Mouse (Mus musculus) intestine, postnatal 0 days (tissue): ENCODE measurements around the gene Spink4. TPM values are rescaled to one million over a fixed set of nuclear protein-coding genes. Genes with fewer than 3 reads are reported as not detected.
A peak's percentile ranks its signal among the peaks of the same experiment; 100 is the strongest.

Experiments
- ATAC-seq: fragments of 200-750 bp; cut with Nextera tagmentation; 2 replicates; pipeline ENCODE4 v1.8.0; 2017; ENCODE audit warnings: mild to moderate bottlenecking, moderate TSS enrichment, moderate library complexity
- H3K27ac ChIP-seq: fragments of 300-500 bp; sonication (generic); 2 replicates; pipeline ENCODE4 v1.5.1; 2014; ENCODE audit warnings: mild to moderate bottlenecking, low read depth, low read length, moderate library complexity
- H3K27me3 ChIP-seq: fragments of 300-500 bp; sonication (generic); replicated peaks from 2 replicates; pipeline ENCODE4 v1.6.1; 2014; ENCODE audit warnings: low read length, mixed read lengths; ENCODE audit not compliant: control insufficient read depth, insufficient read depth
- H3K36me3 ChIP-seq: fragments of 300-500 bp; sonication (generic); 2 replicates; pipeline ENCODE4 v1.6.1; 2014; ENCODE audit warnings: mild to moderate bottlenecking, moderate library complexity; ENCODE audit not compliant: control insufficient read depth, insufficient read depth
- H3K4me1 ChIP-seq: fragments of 300-500 bp; sonication (generic); replicated peaks from 2 replicates; pipeline ENCODE4 v1.6.1; 2014; ENCODE audit warnings: antibody characterized with exemption, low read length, mixed read lengths; ENCODE audit not compliant: control insufficient read depth, insufficient read depth
- H3K4me2 ChIP-seq: fragments of 300-500 bp; sonication (generic); replicated peaks from 2 replicates; pipeline ENCODE4 v1.6.1; 2014; ENCODE audit warnings: low read depth, mild to moderate bottlenecking, moderate library complexity
- H3K4me3 ChIP-seq: fragments of 300-500 bp; sonication (generic); 2 replicates; pipeline ENCODE4 v1.5.1; 2014; ENCODE audit warnings: low read depth, low read length
- H3K9ac ChIP-seq: fragments of 300-500 bp; sonication (generic); 2 replicates; pipeline ENCODE4 v1.6.1; 2014; ENCODE audit warnings: mild to moderate bottlenecking, low read depth, low read length
- H3K9me3 ChIP-seq: fragments of 300-500 bp; sonication (generic); 2 replicates; pipeline ENCODE4 v1.6.1; 2016; ENCODE audit warnings: mixed run types; ENCODE audit not compliant: control insufficient read depth
- CTCF ChIP-seq: sonication (generic); IDR thresholded peaks from 2 replicates; pipeline ENCODE4 v1.5.1; 2016; ENCODE audit warnings: low read depth, mild to moderate bottlenecking, control low read depth, antibody characterized with exemption, moderate library complexity
- WGBS: fragments of 180-500 bp; shearing (Covaris S2); extraction: QIAGEN DNeasy Blood & Tissue Kit; methylation state at CpG from one replicate; pipeline ENCODE4 v1.1.7; 2014; 5-methylcytosine and 5-hydroxymethylcytosine counted together
- polyA plus RNA-seq: library from polyadenylated mRNA; unstranded; fragments of >200 nt; fragmentation: Nextera tagmentation; extraction: Ambion mirVana; gene quantifications from 2 replicates; pipeline ENCODE4 v1.2.1, GENCODE M21; 2015

Gene Spink4
- polyA plus RNA-seq, 1 experiment from 2014 or later: 610 TPM

DNA sequence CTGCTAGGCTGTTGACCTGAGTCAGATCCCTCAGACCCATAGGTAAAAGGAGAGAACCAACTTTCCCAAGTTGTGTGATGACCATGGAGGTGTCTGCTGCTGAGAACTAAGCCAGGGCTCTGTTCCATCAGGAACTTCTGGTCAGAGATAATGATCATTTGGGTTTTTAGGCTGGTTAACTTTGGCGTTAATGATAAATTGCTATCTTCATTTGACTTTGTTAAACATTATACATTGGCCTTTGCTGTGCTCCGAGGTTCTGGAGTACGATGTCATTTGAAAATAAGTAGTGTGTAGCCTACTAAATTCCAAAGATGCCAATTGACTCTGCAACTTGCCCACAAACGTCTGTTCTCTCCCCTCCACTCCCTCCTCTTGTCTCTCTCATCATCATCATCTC lies 49.3 kb downstream of the Spink4 start:
- H3K9me3 ChIP-seq: no peaks in the 10 kb centered on the region
- ATAC-seq: no peak
- H3K27me3 ChIP-seq: no peaks in the 10 kb centered on the region
- H3K27ac ChIP-seq: peak overlapping the region; percentile 98; the same call in 1 of the 2 replicates
- no peak overlapping the region for H3K4me3 ChIP-seq
- H3K4me1 ChIP-seq: 0 out of 2 replicates have a peak, but pooled peaks cover 6% of the 10 kb centered on the region
- no peak overlapping the region for H3K4me2 ChIP-seq
- 35% methylated on average over 4 of the region's 4 CpGs for WGBS
- no peak for TF ChIP-seq CTCF
- peaks cover 18% of the 10 kb centered on the region for H3K36me3 ChIP-seq
- no peak overlapping the region for H3K9ac ChIP-seq

DNA sequence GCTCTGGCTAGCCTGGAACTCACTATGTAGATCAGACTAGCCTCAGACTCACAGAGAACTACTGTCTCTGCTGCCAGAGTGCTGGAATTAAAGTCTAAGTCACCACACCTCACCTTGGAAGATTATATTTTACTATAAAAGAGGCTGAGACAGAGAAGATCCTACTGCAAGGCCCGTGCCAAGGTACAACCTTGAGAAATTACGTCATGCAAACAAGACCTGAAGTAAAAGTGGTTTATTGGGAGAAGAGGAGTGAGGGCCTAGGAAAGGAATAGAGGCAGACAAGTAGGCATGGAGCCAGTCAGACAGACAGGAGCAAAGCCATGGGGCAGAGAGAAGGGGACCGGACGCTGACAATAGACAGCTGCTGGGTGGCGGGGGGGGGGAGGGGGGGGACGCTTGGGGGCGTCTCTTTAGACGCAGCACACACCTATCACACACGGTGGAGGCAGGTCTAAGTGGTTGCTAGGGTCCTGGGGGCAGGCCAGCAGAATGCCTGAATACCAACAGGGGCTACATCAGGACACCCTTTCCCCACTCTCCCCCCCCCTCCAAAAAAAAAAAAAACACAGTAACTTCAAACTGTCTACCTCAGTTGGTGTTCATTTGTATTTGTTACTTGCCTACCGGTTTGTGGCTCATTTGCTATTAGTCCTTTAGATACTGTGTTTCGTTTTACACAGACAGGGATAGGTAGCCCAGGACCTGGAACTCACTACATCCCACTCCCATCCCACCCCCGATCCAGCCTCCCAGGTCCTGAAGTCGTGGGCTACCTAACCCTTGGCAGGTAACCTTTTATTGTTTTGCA lies 50.1 kb downstream of the Spink4 start:
- TF ChIP-seq CTCF: no peak
- Histone ChIP-seq H3K9ac (peak overlapping the region; percentile 85), H3K27ac (peak overlapping the region; percentile 98), H3K4me1 (0 out of 2 replicates have a peak, but pooled peaks cover 6% of the 10 kb centered on the region), H3K36me3 (peaks cover 14% of the 10 kb centered on the region), H3K4me2 (peak overlapping the region; percentile 79), H3K27me3 (no peaks in the 10 kb centered on the region), H3K9me3 (no peaks in the 10 kb centered on the region), H3K4me3 (peak overlapping the region; percentile 98)
- peak; percentile 21; the same call in 1 of the 2 replicates for ATAC-seq
- 10% methylated on average over 9 of the region's 13 CpGs for WGBS

DNA sequence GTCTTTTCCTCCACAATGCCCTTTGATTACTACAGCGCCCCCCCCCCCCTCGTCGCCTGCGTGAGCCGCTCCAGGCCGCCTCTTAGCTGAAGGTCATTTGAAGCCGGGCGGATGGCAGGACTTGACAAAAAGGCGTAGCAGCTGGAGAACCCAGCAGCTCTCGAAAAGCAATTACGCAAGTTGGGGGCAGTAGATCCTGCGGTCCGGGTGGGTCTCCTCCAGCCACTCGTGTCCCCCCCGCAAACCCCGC lies 50.7 kb downstream of the Spink4 start:
- Histone ChIP-seq H3K4me1 (0 out of 2 replicates have a peak, but pooled peaks cover 6% of the 10 kb centered on the region), H3K9ac (peak overlapping the region; percentile 85), H3K4me3 (peak overlapping the region; percentile 98), H3K4me2 (peak overlapping the region; percentile 79), H3K27me3 (no peaks in the 10 kb centered on the region), H3K27ac (peak overlapping the region; percentile 98), H3K9me3 (no peaks in the 10 kb centered on the region), H3K36me3 (peaks cover 14% of the 10 kb centered on the region)
- no peak for TF ChIP-seq CTCF
- ATAC-seq: peak; percentile 60
- under 1% methylated on average over 15 of the region's 16 CpGs for WGBS

GRCm38 (mm10) chr4:40970842-40971701 lies 51.2 kb downstream of the Spink4 start, which contains the start of gene Nfx1:
Gene Nfx1, plus strand, starts transcription at chr4:40970906.
- peak within 1 kb of the TSS; percentile 98 for H3K27ac ChIP-seq
- no peaks in the 10 kb centered on the region for H3K27me3 ChIP-seq
- TF ChIP-seq CTCF: no peak; the same call in 1 of the 2 replicates
- under 1% methylated on average over 82 of the region's 85 CpGs for WGBS
- peak within 1 kb of the TSS; percentile 85 for H3K9ac ChIP-seq
- H3K4me3 ChIP-seq: peak within 1 kb of the TSS; percentile 98
- 0 out of 2 replicates have a peak, but pooled peaks cover 6% of the 10 kb centered on the region for H3K4me1 ChIP-seq
- H3K9me3 ChIP-seq: no peaks in the 10 kb centered on the region
- H3K36me3 ChIP-seq: peaks cover 9% of the 10 kb centered on the region
- ATAC-seq: peak; percentile 93
- peak within 1 kb of the TSS; percentile 79 for H3K4me2 ChIP-seq

DNA sequence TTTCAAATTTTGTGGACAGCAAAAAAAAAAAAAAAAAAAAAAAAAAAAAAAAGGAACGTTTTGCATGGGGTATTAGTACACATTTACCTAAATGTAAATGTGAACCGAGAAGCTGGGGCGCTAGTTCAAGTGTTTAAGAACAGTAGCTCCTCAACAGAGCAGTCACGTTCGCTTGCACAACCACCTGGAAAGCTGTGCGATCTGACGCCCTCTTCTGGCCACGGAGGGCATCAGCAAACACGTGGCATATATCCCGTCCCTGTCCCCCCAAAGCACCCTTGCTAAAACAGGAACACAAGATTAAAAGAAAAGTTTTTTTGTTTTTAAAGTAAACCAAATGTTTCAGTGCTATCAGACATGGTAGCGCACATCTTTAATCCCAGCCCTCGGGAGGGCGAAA lies 51.9 kb downstream of the Spink4 start:
- H3K4me1 ChIP-seq: 0 out of 2 replicates have a peak, but pooled peaks cover 6% of the 10 kb centered on the region
- no peaks in the 10 kb centered on the region for H3K27me3 ChIP-seq
- WGBS: 23% methylated on average over 13 of the region's 13 CpGs
- TF ChIP-seq CTCF: peak; percentile 80
- H3K9me3 ChIP-seq: no peaks in the 10 kb centered on the region
- peak overlapping the region; percentile 98 for H3K4me3 ChIP-seq
- peak overlapping the region; percentile 85 for H3K9ac ChIP-seq
- peak overlapping the region; percentile 98; the same call in 1 of the 2 replicates for H3K27ac ChIP-seq
- peak overlapping the region; percentile 79 for H3K4me2 ChIP-seq
- ATAC-seq: no peak
- H3K36me3 ChIP-seq: peaks cover 10% of the 10 kb centered on the region; the same call in 1 of the 2 replicates

DNA sequence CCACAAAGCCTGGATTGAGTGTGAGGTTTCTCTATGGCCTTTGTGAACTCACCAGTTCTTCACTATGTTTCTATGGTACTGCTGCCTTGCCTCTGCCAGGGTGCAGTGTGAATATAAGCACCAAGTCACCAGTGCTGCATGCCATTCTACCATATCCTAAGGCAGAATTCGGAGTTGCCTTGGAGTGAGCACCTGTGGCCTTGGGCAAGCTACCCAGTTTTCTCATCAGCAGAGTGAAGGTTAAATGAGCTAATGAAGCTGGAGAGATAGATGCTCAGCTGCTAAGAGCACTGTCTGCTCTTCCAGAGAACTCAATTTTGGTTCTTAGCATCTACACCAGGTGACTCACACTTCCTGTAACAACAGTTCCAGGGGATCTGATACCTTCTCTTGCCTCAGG lies 54.2 kb downstream of the Spink4 start:
- no peak overlapping the region for H3K9ac ChIP-seq
- ATAC-seq: no peak
- no peaks in the 10 kb centered on the region for H3K9me3 ChIP-seq
- 94% methylated on average over 1 of the region's 1 CpGs for WGBS
- H3K36me3 ChIP-seq: peaks cover 26% of the 10 kb centered on the region
- no peak for TF ChIP-seq CTCF
- no peak overlapping the region for H3K4me3 ChIP-seq
- H3K4me2 ChIP-seq: no peak overlapping the region
- H3K27ac ChIP-seq: no peak overlapping the region
- H3K27me3 ChIP-seq: no peaks in the 10 kb centered on the region
- H3K4me1 ChIP-seq: 0 out of 2 replicates have a peak, but pooled peaks cover 6% of the 10 kb centered on the region
